Mouse (Mus musculus) C2C12 (cell line): ENCODE measurements around the gene Wdfy3.

Experiments
- CTCF ChIP-seq: IDR thresholded peaks from one replicate; pipeline ENCODE4 v1.5.1; 2011; ENCODE audit not compliant: control insufficient read depth, insufficient read depth, insufficient read length
- MAX ChIP-seq: IDR thresholded peaks from one replicate; pipeline ENCODE4 v1.6.1; 2011; ENCODE audit warnings: mild to moderate bottlenecking, control low read depth
- MYOG ChIP-seq: IDR thresholded peaks from one replicate; pipeline ENCODE4 v1.6.1; 2011; ENCODE audit not compliant: control insufficient read depth, insufficient read length; ENCODE audit errors: extremely low read depth
- USF1 ChIP-seq: IDR thresholded peaks from one replicate; pipeline ENCODE4 v1.6.1; 2011; ENCODE audit warnings: low read depth, mild to moderate bottlenecking, control low read depth, moderate library complexity

DNA sequence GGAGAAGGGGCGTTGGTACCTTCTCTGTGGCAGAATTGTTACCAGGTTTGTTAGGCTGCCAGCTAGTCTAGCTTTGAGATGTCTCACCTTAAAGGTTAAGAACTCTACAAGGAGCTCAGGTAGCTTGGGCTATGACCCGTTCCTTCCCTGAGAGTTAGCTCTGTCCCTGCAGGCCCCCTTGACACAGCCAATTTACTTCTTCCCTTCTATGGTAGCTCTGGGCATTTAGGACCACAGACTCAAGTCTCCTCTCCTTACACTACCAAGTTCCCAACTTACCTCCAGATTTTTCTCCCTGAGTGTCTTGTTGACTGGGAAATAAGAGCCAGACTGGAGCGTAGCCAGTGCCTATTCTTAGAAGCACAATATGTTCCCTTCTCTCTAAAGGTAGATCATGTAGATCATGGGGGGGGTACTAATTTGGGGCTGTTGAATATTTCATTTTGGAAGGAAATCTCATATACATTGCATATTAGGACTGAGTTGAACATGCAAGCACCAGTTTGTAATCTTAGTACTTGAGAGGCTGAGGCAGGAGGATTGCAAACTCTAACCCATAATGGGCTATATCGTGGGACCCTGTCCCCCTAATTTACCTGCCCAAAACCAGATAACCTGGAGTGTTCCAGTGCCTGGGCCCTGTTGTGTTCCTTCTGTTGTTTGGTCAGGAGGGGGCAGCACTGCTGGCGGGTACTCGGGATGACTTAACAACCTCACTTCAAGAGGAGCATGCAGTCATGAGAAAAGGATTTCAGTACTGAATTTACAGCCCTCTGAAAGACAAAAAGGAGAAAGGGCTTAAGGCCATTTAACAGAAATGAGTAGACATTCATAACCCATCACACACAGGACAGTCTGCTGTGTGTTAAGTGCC, 258.2 kb downstream of the Wdfy3 start:
- TF ChIP-seq USF1 (no peak), CTCF (no peak), MYOG (no peak), MAX (no peak)
